Mouse (Mus musculus) E14TG2a.4 (cell line): ENCODE data around the gene Fam189b.
"Not testable (repeated sequence)": the region's sequence is repeated elsewhere in the genome, so short reads cannot be mapped to it uniquely, and the experiment has no call there.

ENCODE experiments used
- H3K27me3 ChIP-seq: 2 replicates; pipeline ENCODE4 v1.6.1; 2014; ENCODE audit warnings: low read length, control low read depth; ENCODE audit not compliant: insufficient read depth
- H3K36me3 ChIP-seq: 2 replicates; pipeline ENCODE4 v1.6.1; 2014; ENCODE audit warnings: low read length, control low read depth; ENCODE audit not compliant: insufficient read depth
- H3K4me1 ChIP-seq: replicated peaks from 2 replicates; pipeline ENCODE4 v1.6.1; 2014; ENCODE audit warnings: low read depth, low read length, control low read depth
- H3K4me3 ChIP-seq: replicated peaks from 2 replicates; pipeline ENCODE4 v1.5.1; 2014; ENCODE audit warnings: mild to moderate bottlenecking, low read length
- H3K9me3 ChIP-seq: 2 replicates; pipeline ENCODE4 v1.6.1; 2014; ENCODE audit warnings: low read length, control low read depth
- CTCF ChIP-seq: conservative IDR thresholded peaks from 2 replicates; pipeline ENCODE4 v1.5.1; 2014; ENCODE audit warnings: low read length
- NANOG ChIP-seq: IDR thresholded peaks from 2 replicates; pipeline ENCODE4 v1.6.1; 2014; ENCODE audit warnings: borderline replicate concordance, low read length, mixed read lengths
- POU5F1 ChIP-seq: IDR thresholded peaks from 2 replicates; pipeline ENCODE4 v1.6.1; 2014; ENCODE audit warnings: low read length, borderline replicate concordance

The Fam189b gene

GRCm38 (mm10) chr3:89148567-89148966 lies 34.4 kb upstream of the Fam189b start:
- TF ChIP-seq CTCF (no peak), NANOG (no peak)
- peaks cover 71% of the 10 kb centered on the region for H3K27me3 ChIP-seq
- peaks cover 50% of the 10 kb centered on the region for H3K4me1 ChIP-seq
- no peaks in the 10 kb centered on the region for H3K9me3 ChIP-seq
- no peak overlapping the region for H3K4me3 ChIP-seq
- no peaks in the 10 kb centered on the region for H3K36me3 ChIP-seq

- H3K36me3 ChIP-seq, result no peaks in the 10 kb centered on the region
- H3K4me3 ChIP-seq, result peak overlapping the region; percentile 20; the same call in 1 of the 2 replicates
- H3K27me3 ChIP-seq, result peaks cover 45% of the 10 kb centered on the region
- TF ChIP-seq CTCF (no peak), NANOG (no peak), POU5F1 (no peak)
- H3K4me1 ChIP-seq, result peaks cover 45% of the 10 kb centered on the region
- H3K9me3 ChIP-seq, result no peaks in the 10 kb centered on the region
Observed at GRCm38 (mm10) chr3:89152084-89152835, 30.7 kb upstream of the Fam189b start.

GRCm38 (mm10) chr3:89156951-89157350 lies 26.0 kb upstream of the Fam189b start:
- no peak for TF ChIP-seq CTCF
- no peak for TF ChIP-seq NANOG
- TF ChIP-seq POU5F1, result no peak
- Histone ChIP-seq H3K4me1 (peaks cover 32% of the 10 kb centered on the region), H3K4me3 (no peak overlapping the region), H3K9me3 (no peaks in the 10 kb centered on the region), H3K36me3 (no peaks in the 10 kb centered on the region), H3K27me3 (peaks cover 34% of the 10 kb centered on the region)

GRCm38 (mm10) chr3:89158651-89159050 lies 24.3 kb upstream of the Fam189b start:
- peak overlapping the region; percentile 86; the same call in 1 of the 2 replicates for H3K4me3 ChIP-seq
- peaks cover 27% of the 10 kb centered on the region for H3K4me1 ChIP-seq
- TF ChIP-seq NANOG (no peak), POU5F1 (no peak), CTCF (no peak)
- no peaks in the 10 kb centered on the region for H3K9me3 ChIP-seq
- peaks cover 26% of the 10 kb centered on the region for H3K27me3 ChIP-seq
- no peaks in the 10 kb centered on the region for H3K36me3 ChIP-seq

- peaks cover 31% of the 10 kb centered on the region for H3K4me1 ChIP-seq
- no peaks in the 10 kb centered on the region for H3K9me3 ChIP-seq
Observed at GRCm38 (mm10) chr3:89159211-89159610, 23.7 kb upstream of the Fam189b start.

GRCm38 (mm10) chr3:89159616-89160344 lies 23.2 kb upstream of the Fam189b start, which contains the start of gene Hcn3:
Gene Hcn3 (minus strand): TSS chr3:89160196.
- H3K27me3 ChIP-seq, result peaks cover 26% of the 10 kb centered on the region
- peak within 1 kb of the TSS; percentile 86 for H3K4me3 ChIP-seq
- no peaks in the 10 kb centered on the region for H3K9me3 ChIP-seq
- H3K4me1 ChIP-seq, result peaks cover 31% of the 10 kb centered on the region
- H3K36me3 ChIP-seq, result no peaks in the 10 kb centered on the region
- no peak for TF ChIP-seq NANOG
- TF ChIP-seq CTCF, result no peak
- no peak for TF ChIP-seq POU5F1

More at GRCm38 (mm10) chr3:89159211-89159610, 23.7 kb upstream of the Fam189b start:
- H3K27me3 ChIP-seq, result peaks cover 26% of the 10 kb centered on the region
- H3K36me3 ChIP-seq, result no peaks in the 10 kb centered on the region
- TF ChIP-seq CTCF, result no peak
- TF ChIP-seq NANOG, result no peak
- TF ChIP-seq POU5F1, result no peak
- H3K4me3 ChIP-seq, result peak overlapping the region; percentile 86

GRCm38 (mm10) chr3:89161207-89161606 lies 21.7 kb upstream of the Fam189b start:
- H3K9me3 ChIP-seq, H3K4me3 ChIP-seq, H3K36me3 ChIP-seq: not testable (repeated sequence)
- peaks cover 40% of the 10 kb centered on the region for H3K4me1 ChIP-seq
- peaks cover 20% of the 10 kb centered on the region for H3K27me3 ChIP-seq

GRCm38 (mm10) chr3:89161786-89162185 lies 21.2 kb upstream of the Fam189b start:
- no peaks in the 10 kb centered on the region for H3K9me3 ChIP-seq
- H3K4me1 ChIP-seq, result peaks cover 46% of the 10 kb centered on the region
- no peak overlapping the region for H3K4me3 ChIP-seq
- H3K27me3 ChIP-seq, result peaks cover 19% of the 10 kb centered on the region
- TF ChIP-seq POU5F1 (no peak), CTCF (no peak), NANOG (no peak)
- peaks cover 11% of the 10 kb centered on the region for H3K36me3 ChIP-seq

- H3K36me3 ChIP-seq, result peaks cover 25% of the 10 kb centered on the region
Observed at GRCm38 (mm10) chr3:89163123-89163522, 19.8 kb upstream of the Fam189b start.

More at GRCm38 (mm10) chr3:89163123-89163522, 19.8 kb upstream of the Fam189b start:
- peaks cover 54% of the 10 kb centered on the region for H3K4me1 ChIP-seq
- no peak overlapping the region for H3K4me3 ChIP-seq
- TF ChIP-seq CTCF (no peak), POU5F1 (no peak), NANOG (no peak)
- no peaks in the 10 kb centered on the region for H3K9me3 ChIP-seq
- H3K27me3 ChIP-seq, result peaks cover 16% of the 10 kb centered on the region
